Mouse (Mus musculus) cerebellum, postnatal 10 days (tissue): ENCODE data around the gene Bola2.

Experiments
- DNase-seq, 2 experiments: peaks; one replicate each; pipeline ENCODE4 v3.0.0; 2021; ENCODE audit warnings: mixed read lengths in 2 of 2

Bola2 gene

GRCm38 (mm10) chr7:126690737-126691136 lies 4.5 kb upstream of the Bola2 start:
- DNase-seq, result no peak

DNA sequence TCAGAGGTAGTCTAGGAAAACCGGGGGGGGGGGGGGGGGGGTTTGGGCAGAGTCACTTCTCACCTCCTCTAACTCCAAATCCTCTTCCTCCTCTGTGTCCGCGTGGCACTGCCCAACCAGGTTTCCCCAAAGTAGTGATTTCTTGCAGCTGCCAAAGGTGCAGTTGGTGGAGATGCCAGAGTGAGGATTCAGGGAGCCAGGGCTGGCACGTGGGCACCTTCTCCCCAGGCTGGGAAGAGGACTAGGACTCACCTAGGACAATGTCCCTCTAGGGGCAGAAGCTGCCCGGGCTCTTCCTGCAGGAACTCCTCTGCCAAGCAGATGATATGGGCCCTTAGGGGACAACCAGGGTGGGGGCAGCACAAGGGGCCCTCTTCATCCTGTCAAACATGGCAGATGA lies 3.5 kb upstream of the Bola2 start:
- DNase-seq, result peak in 1 of 2 experiments; percentile 7

DNA sequence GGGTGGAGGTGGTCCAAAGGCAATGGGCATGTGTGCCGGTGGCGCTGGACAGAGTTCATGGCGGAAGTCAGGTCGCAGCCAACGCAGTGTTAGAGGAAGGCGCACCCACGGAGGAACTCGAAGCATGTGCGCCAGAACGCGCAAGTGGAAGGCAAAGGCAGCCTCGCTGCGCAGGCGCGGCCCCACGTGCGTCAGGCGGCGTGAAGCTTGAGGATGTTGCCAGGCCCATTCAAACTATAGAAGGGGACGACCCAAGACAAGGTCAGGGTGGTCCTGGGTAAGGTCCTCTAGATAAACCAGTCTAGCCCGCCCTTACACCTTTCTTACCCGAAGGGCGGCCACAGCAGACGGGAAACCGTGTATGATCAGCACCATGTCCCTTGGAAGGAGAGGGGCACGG lies 2.8 kb upstream of the Bola2 start:
- peak in 1 of 2 experiments; percentile 15 for DNase-seq

- peak; percentile 89 to 93 for DNase-seq
Observed at GRCm38 (mm10) chr7:126693256-126693655, 1.9 kb upstream of the Bola2 start.

DNA sequence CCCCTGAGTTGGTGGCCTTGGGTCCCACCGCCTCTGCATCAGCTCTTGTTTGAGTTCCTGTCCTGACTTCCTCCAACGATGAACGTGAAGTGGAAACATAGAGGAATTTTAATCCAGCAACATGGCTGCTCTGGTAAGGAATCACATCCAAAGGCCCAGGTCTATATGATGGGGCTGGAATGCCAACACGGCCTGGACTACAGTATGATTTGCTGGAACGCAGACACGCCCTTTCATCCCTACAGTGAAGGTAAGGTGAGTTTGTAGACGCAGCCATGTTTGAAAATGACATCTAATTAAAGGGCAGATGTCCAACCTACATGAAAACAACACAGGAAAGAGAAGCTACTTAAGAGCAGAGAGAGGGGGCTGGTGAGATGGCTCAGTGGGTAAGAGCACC lies 1.4 kb upstream of the Bola2 start:
- peak in 1 of 2 experiments; percentile 13 for DNase-seq

DNA sequence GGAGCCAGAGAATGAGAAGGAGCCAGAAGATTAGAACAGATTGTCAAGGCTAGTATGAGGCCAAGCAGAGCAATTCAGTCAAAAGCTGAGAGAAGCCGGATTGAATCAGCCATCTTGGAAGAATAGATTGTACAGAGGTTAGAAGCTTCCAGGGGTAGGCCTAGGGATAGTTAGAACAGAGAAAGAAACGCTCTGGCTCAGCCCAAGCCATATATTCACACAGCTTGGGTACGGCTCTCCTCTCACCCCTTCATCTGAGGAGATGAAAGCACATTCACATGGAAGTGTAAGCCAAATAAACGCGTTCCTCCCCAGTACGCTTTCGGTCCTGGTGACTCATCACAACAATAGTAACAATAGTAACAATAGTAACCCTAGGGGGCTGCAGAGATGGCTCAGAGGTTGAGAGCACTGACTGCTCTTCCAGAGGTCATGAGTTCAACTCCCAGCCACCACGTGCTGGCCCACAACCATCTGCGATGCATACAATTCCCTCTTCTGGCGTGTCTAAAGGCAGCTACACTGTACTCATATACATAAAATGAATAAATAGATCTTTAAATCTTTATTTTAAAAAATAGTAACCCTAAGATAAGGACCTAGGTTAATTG lies 655 bp upstream of the Bola2 start:
- peak in 1 of 2 experiments; percentile 40 for DNase-seq

- peak; percentile 96 to 97 for DNase-seq
Observed at GRCm38 (mm10) chr7:126695631-126696207, 518 bp downstream of the Bola2 start, which contains the start of gene Slx1b. Gene Slx1b, minus strand, starts transcription at chr7:126695784.

- DNase-seq, result no peak
Observed at GRCm38 (mm10) chr7:126696303-126696702, 1.1 kb downstream of the Bola2 start.

GRCm38 (mm10) chr7:126696886-126697285 lies 1.7 kb downstream of the Bola2 start:
- no peak for DNase-seq

DNA sequence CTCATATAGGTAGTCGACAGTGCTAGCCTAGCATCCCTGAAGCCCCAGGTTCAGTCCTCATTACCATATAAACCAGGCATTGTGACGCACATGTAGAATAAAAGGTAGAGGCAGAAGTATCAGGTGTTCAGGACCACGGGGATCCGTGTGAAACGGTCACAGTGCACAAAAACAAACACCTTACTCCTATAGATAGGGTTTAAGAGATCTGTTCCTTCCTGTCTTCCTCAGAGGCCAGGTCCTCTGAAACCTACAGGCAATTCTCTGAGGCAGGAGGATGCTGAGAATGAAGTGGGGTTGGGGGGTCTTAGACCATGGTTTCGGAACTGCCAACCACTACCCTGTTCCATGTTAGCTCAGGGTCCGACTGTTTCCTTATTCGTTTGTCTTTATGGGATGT lies 2.6 kb downstream of the Bola2 start:
- DNase-seq, result no peak

DNA sequence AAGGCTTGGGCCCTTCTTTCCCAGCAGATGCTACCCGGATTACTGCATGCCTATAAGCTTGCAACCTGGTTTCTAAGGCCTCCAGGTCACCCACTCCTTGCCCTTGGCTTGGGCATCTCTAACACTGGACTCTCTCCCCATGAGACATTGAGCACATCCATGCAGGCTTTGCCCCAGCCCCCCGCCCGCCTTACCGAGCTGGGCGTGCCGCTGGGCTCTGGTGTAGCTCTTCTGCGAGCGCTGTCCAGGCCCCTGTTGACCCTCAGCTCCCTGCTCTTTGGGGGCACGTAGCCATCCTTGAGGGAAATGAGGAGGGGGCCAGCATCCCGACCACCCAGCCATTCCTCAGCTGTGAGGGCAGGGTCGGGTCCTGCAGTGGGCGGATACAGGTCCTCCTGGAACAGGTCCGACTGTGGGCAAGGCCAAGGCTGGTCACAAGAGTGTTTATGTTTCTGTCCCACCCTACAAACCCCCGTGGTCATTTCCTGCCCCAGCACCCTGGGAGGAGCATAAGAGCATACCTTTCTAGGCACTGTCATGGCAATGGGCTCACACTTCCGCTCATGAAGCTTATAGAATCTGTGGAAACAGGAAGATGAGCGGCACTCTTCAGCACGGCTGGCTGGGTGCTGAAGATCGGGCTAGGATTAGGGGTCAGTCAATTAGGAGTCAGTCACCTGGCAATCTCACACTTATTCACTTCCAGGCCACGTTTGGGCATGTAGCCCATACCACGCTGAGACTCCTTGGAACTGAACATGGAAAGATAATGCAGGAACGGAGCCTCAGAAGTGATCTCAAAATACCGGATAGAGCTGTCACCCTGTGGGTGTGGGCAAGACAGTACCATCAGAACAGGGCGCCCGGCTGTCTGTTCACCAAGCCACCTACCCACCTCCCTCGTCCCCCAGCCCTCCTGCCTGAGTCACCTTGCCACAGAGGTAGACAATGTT lies 5.1 kb downstream of the Bola2 start:
- peak; percentile 59 to 62 for DNase-seq

GRCm38 (mm10) chr7:126701070-126701469 lies 5.9 kb downstream of the Bola2 start:
- peak; percentile 96 to 98 for DNase-seq

GRCm38 (mm10) chr7:126701559-126702357 lies 6.6 kb downstream of the Bola2 start:
- peak; percentile 30 to 35 for DNase-seq

DNA sequence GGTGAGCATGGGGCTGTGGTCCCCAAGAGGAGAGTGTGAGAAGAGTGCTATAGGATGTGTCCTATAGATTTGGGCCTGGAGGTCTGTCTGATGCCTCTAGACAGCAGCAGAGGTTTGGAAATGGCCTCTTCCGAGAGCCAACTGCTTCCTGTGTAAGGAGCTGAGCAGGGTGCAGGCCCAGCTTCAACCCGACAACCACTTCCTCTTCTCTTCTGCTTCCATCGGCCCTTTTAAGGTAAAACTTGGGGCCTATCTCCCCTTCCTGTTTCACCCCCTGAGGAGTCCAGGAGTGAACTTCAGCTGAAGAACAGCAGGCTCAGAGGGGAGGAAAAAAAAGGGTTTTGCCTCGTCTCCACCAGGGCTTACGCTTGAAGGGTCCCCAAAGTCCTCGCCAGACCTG lies 7.2 kb downstream of the Bola2 start:
- peak in 1 of 2 experiments; percentile 12 for DNase-seq

DNA sequence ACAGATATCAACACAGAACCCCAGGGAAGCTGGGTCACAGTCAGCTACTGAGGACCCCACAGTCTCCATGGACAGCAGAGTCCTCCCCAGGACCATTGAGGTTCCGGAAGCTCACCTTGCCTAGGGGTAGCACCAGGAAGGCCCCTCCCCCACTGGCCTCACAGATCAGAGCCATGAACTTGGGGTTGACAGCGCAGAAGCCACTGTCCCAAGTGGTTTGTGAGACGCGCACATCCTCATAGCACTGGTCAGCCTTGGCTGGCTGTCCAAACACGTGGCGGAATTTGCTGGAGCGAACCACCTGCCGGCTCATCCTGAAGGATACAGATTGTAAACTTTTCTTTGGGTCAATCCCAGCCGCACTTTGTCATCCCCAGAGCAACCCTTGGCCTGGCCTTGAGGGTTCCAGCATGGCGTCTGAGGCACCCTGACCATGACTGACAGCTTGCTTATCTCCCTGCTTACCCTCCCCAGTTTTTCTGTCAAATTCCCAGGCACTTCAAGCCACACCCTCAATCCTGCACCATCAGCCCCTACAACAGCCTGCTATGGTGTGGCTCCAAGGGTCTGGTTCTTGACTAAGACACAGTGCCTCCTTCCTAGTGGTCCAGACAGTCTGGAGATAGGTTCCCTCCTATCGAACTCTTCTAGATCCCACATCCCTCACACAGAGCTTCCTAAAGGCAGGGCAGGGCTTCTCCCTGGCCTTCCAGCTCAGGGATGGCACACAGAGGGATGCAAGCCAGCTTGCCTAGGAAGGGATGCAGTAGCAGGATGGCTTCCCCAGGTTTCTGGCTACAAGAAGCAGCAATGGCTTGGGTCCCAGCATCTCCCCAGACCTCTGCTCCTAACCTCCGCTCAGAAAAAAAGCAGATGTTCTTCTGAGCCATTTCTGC lies 7.9 kb downstream of the Bola2 start:
- DNase-seq, result peak; percentile 77 to 80

DNA sequence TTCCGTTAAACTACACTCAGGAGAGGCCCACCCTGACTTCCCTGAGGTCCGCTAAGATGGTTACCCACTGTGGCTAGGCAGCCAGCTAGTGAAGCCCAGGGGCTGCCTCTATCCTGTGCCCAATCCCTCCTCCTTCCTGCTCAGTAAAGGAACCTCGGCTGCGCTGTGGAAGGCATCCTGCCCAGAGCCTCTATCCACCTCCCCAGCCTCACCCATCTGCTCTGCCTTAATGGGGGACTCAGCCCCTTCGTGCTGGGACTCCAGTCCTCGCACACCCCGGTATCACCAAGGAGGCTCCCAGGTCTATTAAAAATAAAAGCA lies 8.5 kb downstream of the Bola2 start:
- DNase-seq, result peak; percentile 70 to 74

GRCm38 (mm10) chr7:126704121-126704980 lies 9.2 kb downstream of the Bola2 start:
- peak; percentile 90 to 93 for DNase-seq

- DNase-seq, result no peak
Observed at GRCm38 (mm10) chr7:126707442-126708174, 12.4 kb downstream of the Bola2 start, which contains the start of gene Coro1a. Gene Coro1a, minus strand, starts transcription at chr7:126707787.

GRCm38 (mm10) chr7:126708175-126708952 lies 13.2 kb downstream of the Bola2 start:
- no peak for DNase-seq
